Mouse (Mus musculus): Measurements from ENCODE around the gene Tescl.

The Tescl gene

GRCm38 (mm10) chr7:24365258-24366014 lies 31.7 kb upstream of the Tescl start:
- in situ Hi-C loops (cut with MboI; ENCODE audit: unreplicated experiment in 2 of 2) = loop anchor here in 1 of 2 experiments (10.0 kb wide), 1 partner anchor 211 kb away; no protein-coding TSS in a partner anchor

GRCm38 (mm10) chr7:24364827-24365226 lies 31.1 kb upstream of the Tescl start:
- in situ Hi-C loops (cut with MboI; ENCODE audit: unreplicated experiment in 2 of 2) = loop anchor here in 1 of 2 experiments (5.0 to 10.0 kb wide), 2 partner anchors 210 to 398 kb away; no protein-coding TSS in a partner anchor

- in situ Hi-C loops (cut with MboI; ENCODE audit: unreplicated experiment in 2 of 2) = loop anchor here in 1 of 2 experiments (5.0 to 10.0 kb wide), 2 partner anchors 208 to 396 kb away; no protein-coding TSS in a partner anchor
These were observed 29.5 kb upstream of the Tescl start for GRCm38 (mm10) chr7:24363228-24363627.

GRCm38 (mm10) chr7:24361001-24361400 lies 27.3 kb upstream of the Tescl start:
- in situ Hi-C loops (cut with MboI; ENCODE audit: unreplicated experiment in 2 of 2) = loop anchor here in 1 of 2 experiments (5.0 to 10.0 kb wide), 2 partner anchors 206 to 394 kb away; no protein-coding TSS in a partner anchor

GRCm38 (mm10) chr7:24359269-24359668 lies 25.5 kb upstream of the Tescl start:
- in situ Hi-C loops (cut with MboI; ENCODE audit: unreplicated experiment in 2 of 2) = loop anchor here in 1 of 2 experiments (5.0 kb wide), 1 partner anchor 392 kb away; no protein-coding TSS in a partner anchor

- in situ Hi-C loops (cut with MboI; ENCODE audit: unreplicated experiment in 2 of 2) = loop anchor here in 1 of 2 experiments (5.0 kb wide), 1 partner anchor 391 kb away; no protein-coding TSS in a partner anchor
These were observed 24.2 kb upstream of the Tescl start for GRCm38 (mm10) chr7:24357899-24358298.

GRCm38 (mm10) chr7:24356081-24356480 lies 22.3 kb upstream of the Tescl start:
- in situ Hi-C loops (cut with MboI; ENCODE audit: unreplicated experiment in 2 of 2) = loop anchor here in 1 of 2 experiments (5.0 kb wide), 1 partner anchor 389 kb away; no protein-coding TSS in a partner anchor

GRCm38 (mm10) chr7:24355646-24356045 lies 21.9 kb upstream of the Tescl start:
- in situ Hi-C loops (cut with MboI; ENCODE audit: unreplicated experiment in 2 of 2) = loop anchor here in 1 of 2 experiments (5.0 kb wide), 1 partner anchor 388 kb away; no protein-coding TSS in a partner anchor

GRCm38 (mm10) chr7:24348896-24349295 lies 15.2 kb upstream of the Tescl start, which contains the start of gene Lypd5:
TSS of gene Lypd5 (plus strand) at chr7:24349196.
- in situ Hi-C loops (cut with MboI; ENCODE audit: unreplicated experiment in 2 of 2) = no loop called here

GRCm38 (mm10) chr7:24346444-24346843 lies 12.7 kb upstream of the Tescl start:
- in situ Hi-C loops (cut with MboI; ENCODE audit: unreplicated experiment in 2 of 2) = no loop called here

- in situ Hi-C loops (cut with MboI; ENCODE audit: unreplicated experiment in 2 of 2) = no loop called here
These were observed 10.1 kb upstream of the Tescl start for GRCm38 (mm10) chr7:24343701-24344272.

- in situ Hi-C loops (cut with MboI; ENCODE audit: unreplicated experiment in 2 of 2) = no loop called here
These were observed 4.5 kb upstream of the Tescl start for GRCm38 (mm10) chr7:24338241-24338640.

GRCm38 (mm10) chr7:24335699-24336309 lies 2.1 kb upstream of the Tescl start:
- in situ Hi-C loops (cut with MboI; ENCODE audit: unreplicated experiment in 2 of 2) = no loop called here

GRCm38 (mm10) chr7:24327281-24327975 lies 6.3 kb downstream of the Tescl start:
- in situ Hi-C loops (cut with MboI; ENCODE audit: unreplicated experiment in 2 of 2) = no loop called here

- in situ Hi-C loops (cut with MboI; ENCODE audit: unreplicated experiment in 2 of 2) = no loop called here
These were observed 7.2 kb downstream of the Tescl start for GRCm38 (mm10) chr7:24326273-24327135.

- in situ Hi-C loops (cut with MboI; ENCODE audit: unreplicated experiment in 2 of 2) = no loop called here
These were observed 8.0 kb downstream of the Tescl start for GRCm38 (mm10) chr7:24325675-24326128.

- in situ Hi-C loops (cut with MboI; ENCODE audit: unreplicated experiment in 2 of 2) = no loop called here
These were observed 8.5 kb downstream of the Tescl start for GRCm38 (mm10) chr7:24325197-24325596.

- in situ Hi-C loops (cut with MboI; ENCODE audit: unreplicated experiment in 2 of 2) = loop anchor here (25.0 kb wide), 2 partner anchors 640 to 1440 kb away; partner anchors contain the start of genes Hnrnpul1 (in 2 of the 2) and Rabac1 (in 1 of the 2)
These were observed 11.1 kb downstream of the Tescl start for GRCm38 (mm10) chr7:24322593-24322992.

GRCm38 (mm10) chr7:24318942-24319341 lies 14.8 kb downstream of the Tescl start:
- in situ Hi-C loops (cut with MboI; ENCODE audit: unreplicated experiment in 2 of 2) = loop anchor here (5.0 to 25.0 kb wide), 5 partner anchors 76 to 1443 kb away; partner anchors contain the start of genes Hnrnpul1 (in 2 of the 2), Zfp180 (in 2 of the 2), Rabac1 (in 1 of the 2) and Smg9 (in 1 of the 2)

Data from v-Abl transformed pro-B cells (cell line).